Mouse (Mus musculus) intestine, postnatal 0 days (tissue): ENCODE measurements around the gene Magi1. TPM values are rescaled to one million over a fixed set of nuclear protein-coding genes. Genes with fewer than 3 reads are reported as not detected.

Source experiments
- ATAC-seq: fragments of 200-750 bp; cut with Nextera tagmentation; 2 replicates; pipeline ENCODE4 v1.8.0; 2017; ENCODE audit warnings: mild to moderate bottlenecking, moderate TSS enrichment, moderate library complexity
- H3K27ac ChIP-seq: fragments of 300-500 bp; sonication (generic); 2 replicates; pipeline ENCODE4 v1.5.1; 2014; ENCODE audit warnings: mild to moderate bottlenecking, low read depth, low read length, moderate library complexity
- H3K27me3 ChIP-seq: fragments of 300-500 bp; sonication (generic); replicated peaks from 2 replicates; pipeline ENCODE4 v1.6.1; 2014; ENCODE audit warnings: low read length, mixed read lengths; ENCODE audit not compliant: control insufficient read depth, insufficient read depth
- H3K36me3 ChIP-seq: fragments of 300-500 bp; sonication (generic); 2 replicates; pipeline ENCODE4 v1.6.1; 2014; ENCODE audit warnings: mild to moderate bottlenecking, moderate library complexity; ENCODE audit not compliant: control insufficient read depth, insufficient read depth
- H3K4me1 ChIP-seq: fragments of 300-500 bp; sonication (generic); replicated peaks from 2 replicates; pipeline ENCODE4 v1.6.1; 2014; ENCODE audit warnings: antibody characterized with exemption, low read length, mixed read lengths; ENCODE audit not compliant: control insufficient read depth, insufficient read depth
- H3K4me2 ChIP-seq: fragments of 300-500 bp; sonication (generic); replicated peaks from 2 replicates; pipeline ENCODE4 v1.6.1; 2014; ENCODE audit warnings: low read depth, mild to moderate bottlenecking, moderate library complexity
- H3K4me3 ChIP-seq: fragments of 300-500 bp; sonication (generic); 2 replicates; pipeline ENCODE4 v1.5.1; 2014; ENCODE audit warnings: low read depth, low read length
- H3K9ac ChIP-seq: fragments of 300-500 bp; sonication (generic); 2 replicates; pipeline ENCODE4 v1.6.1; 2014; ENCODE audit warnings: mild to moderate bottlenecking, low read depth, low read length
- H3K9me3 ChIP-seq: fragments of 300-500 bp; sonication (generic); 2 replicates; pipeline ENCODE4 v1.6.1; 2016; ENCODE audit warnings: mixed run types; ENCODE audit not compliant: control insufficient read depth
- CTCF ChIP-seq: sonication (generic); IDR thresholded peaks from 2 replicates; pipeline ENCODE4 v1.5.1; 2016; ENCODE audit warnings: low read depth, mild to moderate bottlenecking, control low read depth, antibody characterized with exemption, moderate library complexity
- WGBS: fragments of 180-500 bp; shearing (Covaris S2); extraction: QIAGEN DNeasy Blood & Tissue Kit; methylation state at CpG from one replicate; pipeline ENCODE4 v1.1.7; 2014; 5-methylcytosine and 5-hydroxymethylcytosine counted together
- polyA plus RNA-seq: library from polyadenylated mRNA; unstranded; fragments of >200 nt; fragmentation: Nextera tagmentation; extraction: Ambion mirVana; gene quantifications from 2 replicates; pipeline ENCODE4 v1.2.1, GENCODE M21; 2015

The Magi1 gene
- polyA plus RNA-seq, 1 experiment from 2014 or later, result 4.2 TPM

DNA sequence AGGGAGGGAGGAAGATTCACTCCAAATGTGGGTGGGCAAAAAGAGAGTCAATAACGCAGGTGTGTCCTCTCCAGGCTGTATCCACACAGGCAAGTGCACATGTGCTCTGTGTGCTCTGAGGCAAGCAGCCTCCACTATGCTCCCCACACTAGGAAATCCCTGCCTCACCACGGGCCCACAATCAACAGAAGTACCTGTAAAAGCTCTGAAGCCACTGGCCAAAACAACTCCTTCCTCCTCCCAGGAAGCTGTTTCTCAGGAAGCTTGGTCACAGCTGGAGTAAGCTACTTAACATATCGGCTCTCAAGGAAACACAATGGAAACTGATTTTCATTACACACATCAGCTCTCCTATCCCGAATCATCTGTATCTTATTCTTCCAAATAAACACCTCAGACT is 107.0 kb downstream of the Magi1 start:
- Histone ChIP-seq H3K4me3 (no peak overlapping the region), H3K9me3 (no peaks in the 10 kb centered on the region), H3K36me3 (no peaks in the 10 kb centered on the region), H3K27ac (no peak overlapping the region), H3K27me3 (no peaks in the 10 kb centered on the region), H3K4me1 (peaks cover 10% of the 10 kb centered on the region; the same call in 1 of the 2 replicates), H3K9ac (no peak overlapping the region), H3K4me2 (no peak overlapping the region)
- no peak for TF ChIP-seq CTCF
- no peak for ATAC-seq
- 35% methylated on average over 4 of the region's 4 CpGs for WGBS

DNA sequence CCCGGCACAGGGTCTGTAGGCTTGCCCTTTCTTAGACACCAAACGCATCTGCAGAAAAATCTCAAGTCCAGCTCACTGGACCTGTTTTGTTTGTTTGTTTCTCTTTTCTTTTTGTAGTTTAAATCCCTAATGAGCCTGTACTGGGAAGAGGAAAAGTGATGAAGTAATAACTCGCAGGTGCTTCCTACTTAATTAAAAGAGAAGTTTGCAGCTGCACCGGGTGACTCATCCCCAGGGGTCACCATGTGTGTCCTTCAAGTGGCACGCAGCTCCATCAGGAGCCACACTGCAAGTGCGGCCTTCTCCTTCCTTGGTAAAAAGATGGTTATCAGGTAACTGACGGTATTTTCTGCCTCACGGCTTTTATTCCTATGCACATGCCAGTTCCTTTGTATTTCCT is 112.5 kb downstream of the Magi1 start:
- no peaks in the 10 kb centered on the region for H3K36me3 ChIP-seq
- WGBS, result 36% methylated on average over 8 of the region's 8 CpGs
- H3K27ac ChIP-seq, result no peak overlapping the region
- H3K4me2 ChIP-seq, result no peak overlapping the region
- ATAC-seq, result 0 out of 2 replicates have a peak, but pooled peaks have one; percentile 15
- no peak overlapping the region for H3K4me3 ChIP-seq
- H3K27me3 ChIP-seq, result no peaks in the 10 kb centered on the region
- no peak for TF ChIP-seq CTCF
- H3K9me3 ChIP-seq, result no peaks in the 10 kb centered on the region
- peaks cover 10% of the 10 kb centered on the region; the same call in 1 of the 2 replicates for H3K4me1 ChIP-seq
- no peak overlapping the region for H3K9ac ChIP-seq

DNA sequence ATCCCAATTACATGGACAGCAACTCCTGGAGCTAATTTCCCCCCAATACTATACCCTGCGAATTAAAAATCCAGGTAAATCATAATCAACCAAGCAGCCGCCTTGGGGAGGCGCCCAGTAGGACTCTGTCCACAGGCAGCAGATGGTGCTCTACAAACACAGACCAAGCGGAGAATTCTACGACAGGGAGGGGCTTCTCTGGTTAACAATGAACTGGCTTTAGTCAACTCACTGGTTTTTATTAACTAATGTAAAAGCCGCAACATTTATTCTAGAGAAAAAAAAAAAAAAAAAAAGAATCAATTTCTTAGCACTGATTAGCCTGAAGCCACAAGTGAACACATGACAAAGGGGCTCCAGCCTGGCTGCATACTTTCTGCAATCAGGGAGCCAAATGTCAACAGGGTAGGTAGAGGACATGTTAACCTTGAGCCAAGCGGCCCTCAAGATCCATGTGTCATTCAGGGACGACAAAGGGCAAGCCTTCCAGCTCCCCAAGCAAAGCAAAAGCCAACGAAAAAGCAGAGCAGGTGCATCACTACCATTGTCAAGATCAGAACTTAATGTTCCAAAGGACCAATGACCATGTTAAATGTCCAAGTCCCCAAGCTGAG is 114.0 kb downstream of the Magi1 start:
- Histone ChIP-seq H3K4me2 (no peak overlapping the region), H3K27ac (no peak overlapping the region), H3K4me1 (peaks cover 21% of the 10 kb centered on the region), H3K9me3 (no peaks in the 10 kb centered on the region), H3K4me3 (no peak overlapping the region), H3K9ac (no peak overlapping the region), H3K27me3 (no peaks in the 10 kb centered on the region), H3K36me3 (no peaks in the 10 kb centered on the region)
- peak; percentile 55 for TF ChIP-seq CTCF
- ATAC-seq, result no peak
- 47% methylated on average over 9 of the region's 9 CpGs for WGBS

DNA sequence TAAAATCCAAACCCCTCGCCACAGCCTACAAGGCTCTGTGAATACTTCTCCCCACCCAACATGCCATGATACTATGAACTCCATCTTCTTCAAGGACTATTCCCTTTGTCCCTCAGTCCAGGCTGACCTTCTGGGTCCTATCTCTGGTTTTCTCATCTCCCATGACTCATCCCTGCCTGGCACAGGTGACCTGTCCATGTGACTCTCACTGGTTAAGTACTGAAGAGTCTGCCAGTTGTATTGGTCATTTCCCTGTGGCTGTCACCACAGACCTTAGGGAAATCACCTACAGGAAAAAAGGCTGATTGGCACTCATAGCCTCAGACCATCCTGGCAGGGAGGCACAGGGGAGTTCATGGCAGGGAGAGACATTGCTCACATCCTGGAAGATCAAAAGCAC is 117.8 kb downstream of the Magi1 start:
- peak; percentile 52; the same call in 1 of the 2 replicates for ATAC-seq
- Histone ChIP-seq H3K9me3 (no peaks in the 10 kb centered on the region), H3K4me2 (no peak overlapping the region), H3K27me3 (no peaks in the 10 kb centered on the region), H3K36me3 (no peaks in the 10 kb centered on the region), H3K4me3 (no peak overlapping the region), H3K27ac (peak overlapping the region; percentile 63), H3K9ac (no peak overlapping the region), H3K4me1 (peaks cover 22% of the 10 kb centered on the region)
- no peak for TF ChIP-seq CTCF
- WGBS, result 71% methylated on average over 1 of the region's 1 CpGs

DNA sequence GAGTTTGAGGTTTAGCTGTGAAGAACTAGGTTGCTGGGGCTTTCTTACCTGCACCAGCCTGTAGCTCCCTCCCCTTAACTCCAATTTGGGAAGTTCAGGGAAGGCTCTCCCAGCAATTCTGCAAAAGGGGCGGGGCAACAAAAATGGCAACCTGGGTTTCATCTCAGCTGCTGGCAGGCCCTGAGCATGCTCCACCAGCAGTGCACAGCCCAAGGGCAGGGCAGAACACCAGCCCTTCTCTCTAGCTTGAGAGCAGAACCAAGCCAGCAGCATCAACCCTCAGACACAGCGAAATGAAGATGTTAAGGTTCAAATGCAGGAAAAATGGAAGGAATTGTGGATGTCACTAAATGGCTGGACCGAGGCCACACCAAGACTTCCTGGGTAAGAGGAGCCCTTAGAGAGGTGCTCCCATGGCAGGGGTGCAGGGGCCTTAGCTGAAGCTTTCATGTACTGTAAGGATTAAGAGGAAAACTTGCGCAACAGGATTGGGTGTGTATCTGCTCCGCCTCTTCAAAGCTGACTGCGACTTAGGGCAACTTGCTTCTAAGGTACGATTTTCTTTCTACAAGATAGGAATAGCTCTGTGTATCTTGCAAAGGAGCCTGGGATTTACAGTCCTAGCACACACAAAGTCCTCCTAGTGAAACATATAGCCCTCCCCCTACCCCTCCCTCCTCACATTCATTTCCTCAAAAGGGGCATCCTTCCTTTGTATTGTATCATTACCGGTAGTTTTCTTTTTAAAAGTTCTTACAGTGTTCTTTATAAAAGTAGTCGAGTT is 118.8 kb downstream of the Magi1 start:
- H3K9ac ChIP-seq, result no peak overlapping the region
- H3K4me1 ChIP-seq, result peaks cover 21% of the 10 kb centered on the region
- peak overlapping the region; percentile 37; the same call in 1 of the 2 replicates for H3K4me2 ChIP-seq
- H3K4me3 ChIP-seq, result no peak overlapping the region
- H3K27ac ChIP-seq, result peak overlapping the region; percentile 6; the same call in 1 of the 2 replicates
- H3K9me3 ChIP-seq, result no peaks in the 10 kb centered on the region
- H3K27me3 ChIP-seq, result no peaks in the 10 kb centered on the region
- 53% methylated on average over 9 of the region's 9 CpGs for WGBS
- H3K36me3 ChIP-seq, result no peaks in the 10 kb centered on the region
- no peak for TF ChIP-seq CTCF
- ATAC-seq, result peak; percentile 44

DNA sequence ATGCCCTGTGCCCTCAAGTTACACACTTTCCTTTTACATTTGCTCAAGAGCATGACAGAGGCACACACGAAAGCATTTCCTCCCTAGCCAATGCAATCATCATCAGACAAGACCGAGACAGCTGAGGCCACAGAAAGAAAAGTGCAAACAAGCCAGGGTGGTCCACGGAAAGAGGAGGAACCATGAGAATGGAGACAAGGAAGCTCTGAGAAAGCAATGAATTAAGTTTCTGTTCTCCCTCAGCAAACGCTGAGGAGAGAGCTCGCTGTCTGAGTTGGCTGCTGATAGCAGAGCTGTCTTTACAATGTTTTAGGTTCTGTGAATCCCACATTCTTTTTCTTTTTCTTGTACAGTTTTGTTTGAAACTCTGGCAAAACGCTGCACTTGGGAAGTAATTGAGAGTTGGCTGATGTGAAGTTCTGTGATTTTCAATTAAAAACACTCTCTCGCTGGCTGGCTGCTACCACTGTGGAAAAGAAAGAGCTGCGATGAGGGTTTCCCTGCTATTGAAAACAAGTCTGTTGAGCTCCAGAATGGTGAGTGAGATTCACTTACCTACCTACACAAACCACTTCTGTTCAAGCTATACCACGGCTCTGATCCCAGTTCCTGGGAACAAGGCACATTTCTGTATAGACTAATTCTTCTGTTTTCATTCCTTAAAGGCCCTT is 120.3 kb downstream of the Magi1 start:
- Histone ChIP-seq H3K4me1 (peaks cover 30% of the 10 kb centered on the region), H3K36me3 (no peaks in the 10 kb centered on the region), H3K4me2 (peak overlapping the region; percentile 41), H3K9me3 (no peaks in the 10 kb centered on the region), H3K9ac (no peak overlapping the region; the same call in 1 of the 2 replicates), H3K4me3 (no peak overlapping the region), H3K27ac (peak overlapping the region; percentile 50), H3K27me3 (no peaks in the 10 kb centered on the region)
- 15% methylated on average over 9 of the region's 9 CpGs for WGBS
- no peak for TF ChIP-seq CTCF
- no peak for ATAC-seq
